Mouse (Mus musculus) spleen, postnatal 4 days (tissue): ENCODE measurements around the gene Pcdh15.

Experiments used
- DNase-seq, 2 experiments: peaks; one replicate each; pipeline ENCODE4 v3.0.0; 2022; ENCODE audit warnings: low spot score in 2 of 2

The Pcdh15 gene

GRCm38 (mm10) chr10:74569603-74570002 lies 1470.5 kb downstream of the Pcdh15 start:
- DNase-seq = no peak

GRCm38 (mm10) chr10:74579924-74580323 lies 1480.8 kb downstream of the Pcdh15 start:
- no peak for DNase-seq

- no peak for DNase-seq
Observed at GRCm38 (mm10) chr10:74591799-74592198, 1492.7 kb downstream of the Pcdh15 start.

GRCm38 (mm10) chr10:74607683-74608082 lies 1508.5 kb downstream of the Pcdh15 start:
- no peak for DNase-seq

GRCm38 (mm10) chr10:74621837-74622236 lies 1522.7 kb downstream of the Pcdh15 start:
- DNase-seq = no peak

- no peak for DNase-seq
Observed at GRCm38 (mm10) chr10:74625715-74626114, 1526.6 kb downstream of the Pcdh15 start.

- no peak for DNase-seq
Observed at GRCm38 (mm10) chr10:74626596-74626995, 1527.5 kb downstream of the Pcdh15 start.

- DNase-seq = no peak
Observed at GRCm38 (mm10) chr10:74631314-74631713, 1532.2 kb downstream of the Pcdh15 start.

GRCm38 (mm10) chr10:74637040-74637439 lies 1537.9 kb downstream of the Pcdh15 start:
- no peak for DNase-seq

GRCm38 (mm10) chr10:74642125-74642524 lies 1543.0 kb downstream of the Pcdh15 start:
- no peak for DNase-seq

GRCm38 (mm10) chr10:74663171-74663570 lies 1564.0 kb downstream of the Pcdh15 start:
- DNase-seq = no peak

- no peak for DNase-seq
Observed at GRCm38 (mm10) chr10:74680016-74680491, 1580.9 kb downstream of the Pcdh15 start.

GRCm38 (mm10) chr10:74680559-74680958 lies 1581.4 kb downstream of the Pcdh15 start:
- no peak for DNase-seq
